Mouse (Mus musculus): ENCODE measurements around the gene Smc6.

Smc6 gene

DNA sequence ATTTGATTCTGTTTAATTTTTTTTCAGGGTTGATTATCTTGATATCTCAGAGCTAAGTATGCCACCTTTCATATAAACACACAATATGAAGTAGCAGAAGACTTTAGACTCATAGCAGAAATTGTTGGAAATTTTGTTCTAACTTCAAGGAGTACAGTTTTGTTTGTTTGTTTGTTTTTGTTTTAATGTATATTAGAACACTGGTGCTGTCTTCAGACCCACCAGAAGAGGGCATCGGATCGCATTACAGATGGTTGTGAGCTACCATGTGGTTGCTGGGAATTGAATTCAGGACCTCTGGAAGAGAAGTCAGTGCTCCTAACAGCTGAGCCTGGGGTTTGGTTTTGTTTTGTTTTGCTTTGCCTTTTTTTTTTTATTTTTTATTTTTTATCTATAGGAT lies 20.7 kb downstream of the Smc6 start:
- no peak for DNase-seq (ENCODE audit: low read depth)

DNA sequence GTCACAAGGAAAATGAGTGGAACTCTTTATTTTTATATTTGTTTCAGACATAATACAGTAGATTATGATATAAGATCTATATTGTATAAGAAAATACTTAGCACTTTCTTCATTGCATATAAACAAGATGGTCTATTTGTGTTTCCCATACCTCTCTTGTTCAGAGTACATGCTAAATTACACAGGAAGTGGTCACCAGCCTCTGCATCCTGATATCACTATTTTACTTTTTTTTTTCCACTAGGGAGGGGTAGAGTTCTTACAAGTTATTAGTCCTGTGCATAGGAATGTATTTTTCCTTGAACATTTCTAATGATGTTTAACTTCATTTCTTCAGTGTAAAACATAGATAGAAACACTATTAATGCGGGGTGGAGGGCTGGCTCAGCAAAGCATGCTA lies 35.2 kb downstream of the Smc6 start:
- no peak for DNase-seq (ENCODE audit: low read depth)

DNA sequence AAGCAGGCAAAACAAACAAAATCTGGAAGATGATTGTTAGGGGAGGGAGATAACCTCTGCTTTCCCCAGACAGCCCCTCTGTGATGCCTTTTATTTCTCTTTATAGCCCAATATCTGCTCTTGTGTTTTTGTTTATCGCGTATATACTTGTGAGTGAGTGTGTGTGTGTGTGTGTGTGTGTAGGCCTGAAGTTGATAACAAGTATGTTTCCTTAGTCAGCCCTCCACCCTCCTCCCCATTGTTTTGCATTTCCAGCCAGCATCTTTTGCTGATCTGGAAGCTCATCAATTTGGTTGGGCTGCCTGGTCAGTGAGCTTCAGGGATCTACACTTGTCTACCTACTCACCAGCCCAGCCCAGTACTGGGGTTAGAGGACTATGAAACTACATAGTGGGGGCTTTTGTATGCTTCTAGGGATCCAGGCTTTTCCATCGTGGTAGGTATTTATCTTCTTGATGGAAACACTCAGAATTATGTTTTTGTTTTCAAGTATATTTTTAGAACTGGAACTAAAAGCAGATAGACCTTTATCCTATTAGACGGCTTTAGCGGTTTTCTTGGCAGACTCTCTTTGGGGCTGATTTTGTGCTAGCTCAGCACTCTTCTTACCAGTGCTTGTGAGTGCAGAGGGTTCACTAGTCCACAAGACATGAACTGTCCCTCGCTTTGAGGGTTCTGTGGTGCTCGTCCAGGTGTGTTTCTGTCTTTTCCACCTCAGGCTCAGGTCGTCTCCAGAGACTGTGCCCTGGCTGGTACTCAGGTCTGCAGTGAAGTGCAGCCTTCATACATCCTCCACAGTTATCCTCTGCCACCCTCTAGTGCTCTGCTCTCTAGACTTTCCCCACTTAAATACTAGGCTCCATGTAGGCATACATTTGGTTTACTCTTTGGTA lies 41.3 kb downstream of the Smc6 start:
- no peak for DNase-seq (ENCODE audit: low read depth)

- no peak for DNase-seq (ENCODE audit: low read depth)
Measured at GRCm38 (mm10) chr12:11311106-11311505, 45.4 kb downstream of the Smc6 start.

GRCm38 (mm10) chr12:11313840-11314239 lies 48.2 kb downstream of the Smc6 start:
- no peak for DNase-seq (ENCODE audit: low read depth)

- no peak for DNase-seq (ENCODE audit: low read depth)
Measured at GRCm38 (mm10) chr12:11317671-11318070, 52.0 kb downstream of the Smc6 start.

GRCm38 (mm10) chr12:11324480-11324879 lies 58.8 kb downstream of the Smc6 start:
- no peak for DNase-seq (ENCODE audit: low read depth)

GRCm38 (mm10) chr12:11326483-11326882 lies 60.8 kb downstream of the Smc6 start:
- no peak for DNase-seq (ENCODE audit: low read depth)

GRCm38 (mm10) chr12:11336845-11337244 lies 71.2 kb downstream of the Smc6 start:
- DNase-seq (ENCODE audit: low read depth) = peak; percentile 15

- no peak for DNase-seq (ENCODE audit: low read depth)
Measured at GRCm38 (mm10) chr12:11338251-11338650, 72.6 kb downstream of the Smc6 start.

DNA sequence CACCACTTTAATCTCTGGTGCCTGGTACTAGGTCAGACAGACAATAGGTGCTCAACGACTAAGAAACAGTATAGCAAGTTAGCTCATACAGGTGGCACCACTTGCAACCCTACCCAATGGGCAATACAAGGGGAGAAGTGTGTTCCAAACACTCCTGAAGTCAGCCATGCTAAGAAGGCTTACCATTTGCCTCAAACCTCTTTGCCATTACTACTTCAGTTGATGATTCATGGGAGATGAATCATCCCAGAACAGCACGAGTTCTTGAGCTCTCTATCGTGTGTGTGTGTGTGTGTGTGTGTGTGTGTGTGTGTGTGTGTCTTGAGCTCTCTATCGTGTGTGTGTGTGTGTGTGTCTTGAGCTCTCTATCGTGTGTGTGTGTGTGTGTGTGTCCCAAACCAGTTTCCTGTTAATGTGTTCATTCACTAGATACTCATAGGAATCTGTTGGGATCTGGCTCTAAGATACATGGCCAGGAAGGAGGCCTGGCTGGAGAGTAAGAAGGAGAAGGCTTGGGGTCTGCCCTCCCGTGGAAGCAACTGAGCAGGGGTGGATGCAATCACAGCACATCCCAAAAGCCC lies 76.4 kb downstream of the Smc6 start:
- no peak for DNase-seq (ENCODE audit: low read depth)

DNA sequence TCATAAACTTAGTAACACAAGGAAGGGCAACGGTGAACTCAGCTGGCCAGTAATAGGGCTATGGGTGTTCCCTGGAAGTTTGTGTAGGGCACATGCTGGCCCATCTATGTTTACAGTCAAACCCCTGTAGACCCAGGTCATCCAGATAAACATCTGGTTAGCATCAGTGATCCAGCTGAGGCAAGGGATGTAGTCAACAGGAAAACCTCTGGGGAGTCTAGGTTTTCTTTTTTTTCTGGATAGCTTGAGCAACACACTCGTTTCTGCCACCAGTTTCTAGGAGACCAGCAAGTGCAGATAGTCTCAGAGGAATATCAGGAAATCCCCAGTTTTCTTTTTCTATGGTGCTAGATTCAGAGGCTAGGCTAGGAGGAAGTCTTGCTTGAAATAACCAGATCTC lies 80.3 kb downstream of the Smc6 start:
- no peak for DNase-seq (ENCODE audit: low read depth)

- no peak for DNase-seq (ENCODE audit: low read depth)
Measured at GRCm38 (mm10) chr12:11348423-11348822, 82.7 kb downstream of the Smc6 start.

DNA sequence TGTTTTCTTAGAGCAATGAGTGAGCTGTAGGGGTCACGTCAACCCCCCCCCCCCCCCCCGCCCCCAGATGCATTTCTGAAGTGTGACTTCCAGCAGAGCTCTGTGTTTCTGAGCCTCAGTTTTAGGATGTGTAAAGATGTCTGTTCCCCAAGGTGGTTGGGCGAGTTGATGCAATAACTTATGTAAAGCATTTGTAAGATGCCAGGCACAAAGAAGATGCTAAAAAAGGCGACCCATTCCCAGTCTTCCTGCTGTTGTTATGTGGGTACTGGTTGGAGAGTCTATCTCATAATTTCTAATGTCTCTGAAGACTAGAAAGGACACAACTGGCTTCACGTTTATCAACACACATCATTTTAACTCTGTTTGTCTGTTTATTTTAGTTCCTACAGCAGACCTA lies 84.2 kb downstream of the Smc6 start:
- no peak for DNase-seq (ENCODE audit: low read depth)

GRCm38 (mm10) chr12:11350895-11351294 lies 85.2 kb downstream of the Smc6 start:
- DNase-seq (ENCODE audit: low read depth) = peak; percentile 8

DNA sequence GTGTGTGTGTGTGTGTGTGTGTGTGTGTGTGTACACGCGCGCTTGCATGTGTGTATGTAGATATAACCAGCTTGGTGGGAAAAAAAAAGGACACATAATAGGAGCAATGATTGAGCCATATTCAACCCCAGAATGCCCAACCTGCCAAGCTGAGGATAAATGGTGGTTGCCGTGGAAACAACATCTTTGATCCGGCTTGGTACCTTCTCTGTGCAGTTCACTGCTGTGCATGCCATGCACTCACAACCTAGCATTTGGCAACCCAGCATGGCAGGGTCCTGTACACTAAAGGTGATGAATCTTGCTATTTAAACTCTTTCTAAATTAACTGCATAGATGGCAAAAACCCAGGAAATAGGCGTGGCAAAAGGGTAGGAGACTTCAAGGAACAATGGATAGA lies 96.7 kb downstream of the Smc6 start:
- no peak for DNase-seq (ENCODE audit: low read depth)

DNA sequence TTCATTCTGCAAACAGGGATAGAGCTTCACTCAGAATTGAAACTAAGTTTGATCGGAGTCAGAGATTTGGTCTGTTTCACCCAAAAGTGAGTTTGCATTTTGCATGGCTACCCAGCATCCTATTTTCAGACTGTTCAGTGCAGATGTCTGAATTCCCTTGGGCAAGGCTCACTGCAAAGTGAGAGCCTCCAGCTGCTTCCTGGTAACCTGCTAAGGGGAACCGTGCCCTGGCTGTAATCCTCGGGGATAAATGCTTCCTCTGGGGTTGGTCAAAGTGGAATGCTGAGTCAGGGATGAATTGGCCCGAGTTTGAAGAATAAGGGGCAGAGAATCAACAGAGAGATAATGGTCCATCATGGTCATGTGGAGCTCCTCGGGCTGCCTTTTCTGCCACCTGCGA lies 99.2 kb downstream of the Smc6 start:
- no peak for DNase-seq (ENCODE audit: low read depth)

DNA sequence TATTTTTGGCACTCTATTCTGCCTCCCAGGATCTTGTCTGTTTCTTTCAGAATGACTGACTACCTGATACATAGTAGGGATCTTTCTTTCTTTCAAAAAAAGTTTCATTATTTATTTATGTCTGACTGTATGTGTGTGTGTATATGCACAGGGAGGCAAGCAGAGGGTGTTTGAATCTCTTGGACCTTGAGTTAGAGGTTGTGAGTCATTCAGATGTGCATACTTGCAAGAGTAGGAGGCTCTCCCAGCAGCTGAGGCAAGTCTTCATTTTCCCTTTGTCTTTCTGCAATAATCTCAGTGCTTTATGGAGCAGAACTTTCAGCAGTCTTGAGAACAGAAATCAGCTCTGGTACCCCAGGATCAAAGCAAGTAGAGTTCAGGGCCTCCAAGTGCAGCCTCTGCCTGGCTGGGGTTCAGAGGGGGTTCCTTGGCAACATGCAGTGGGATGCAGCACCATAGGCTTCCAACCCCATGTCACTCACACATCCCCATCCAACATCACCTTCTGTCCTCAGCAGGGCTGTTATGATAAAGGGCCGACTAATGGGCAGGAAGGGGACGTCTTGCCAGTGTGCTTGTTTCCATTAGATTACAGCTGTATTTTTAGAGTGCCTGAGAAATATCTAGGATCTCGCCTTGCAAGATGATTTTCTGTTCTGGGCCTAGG lies 101.5 kb downstream of the Smc6 start:
- no peak for DNase-seq (ENCODE audit: low read depth)

Data from c-Kit-positive CD71-positive TER-119-negative erythroid progenitor cells, embryonic 14.5 days (primary cell).